Mouse (Mus musculus) olfactory bulb, adult 2 months (tissue): ENCODE measurements around the gene Ncam2.

Experiments
- CTCF ChIP-seq: fragments of 200-500 bp; IDR thresholded peaks from 2 replicates; pipeline ENCODE4 v1.5.1; 2012; ENCODE audit warnings: low read depth, mild to moderate bottlenecking, low read length, moderate library complexity; ENCODE audit not compliant: insufficient read depth
- POLR2A ChIP-seq: fragments of 200-500 bp; IDR thresholded peaks from 2 replicates; pipeline ENCODE4 v1.6.1; 2012; ENCODE audit warnings: mild to moderate bottlenecking, low read depth, low read length, moderate library complexity; ENCODE audit not compliant: insufficient read depth

DNA sequence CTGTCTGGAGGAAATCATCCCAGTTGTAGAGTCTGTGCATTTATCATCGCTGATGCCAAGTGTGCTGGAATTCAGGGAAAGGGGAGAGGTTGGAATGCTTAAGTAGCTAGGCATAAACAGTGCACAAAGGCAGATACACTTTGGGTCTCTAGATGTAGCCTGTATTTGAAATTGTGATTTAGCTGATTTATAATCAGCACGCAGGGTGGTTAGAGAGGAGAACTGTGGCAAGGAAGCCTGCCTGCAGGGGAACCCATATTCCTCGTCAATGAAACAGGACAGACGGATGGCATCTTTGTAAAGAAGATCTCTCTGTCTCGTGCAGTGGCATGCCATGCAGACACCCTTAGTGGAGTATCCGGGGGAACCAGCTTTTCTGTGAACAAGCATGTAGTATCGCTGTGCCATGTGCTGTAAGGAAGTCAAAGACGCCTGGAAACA, 2.2 kb downstream of the Ncam2 start:
- no peak for TF ChIP-seq CTCF
- no peak for TF ChIP-seq POLR2A
